Mouse (Mus musculus) kidney, adult 2 months (tissue): ENCODE results near the gene Jund.

Source experiments
- CTCF ChIP-seq: fragments of 200-500 bp; conservative IDR thresholded peaks from 2 replicates; pipeline ENCODE4 v1.5.1; 2011; ENCODE audit warnings: low read depth, mild to moderate bottlenecking, control low read depth, low read length, moderate library complexity, mixed read lengths; ENCODE audit not compliant: insufficient read depth, insufficient read length
- POLR2A ChIP-seq: fragments of 200-500 bp; IDR thresholded peaks from one replicate; pipeline ENCODE4 v1.6.1; 2011; ENCODE audit warnings: low read depth, low read length, control low read depth

DNA sequence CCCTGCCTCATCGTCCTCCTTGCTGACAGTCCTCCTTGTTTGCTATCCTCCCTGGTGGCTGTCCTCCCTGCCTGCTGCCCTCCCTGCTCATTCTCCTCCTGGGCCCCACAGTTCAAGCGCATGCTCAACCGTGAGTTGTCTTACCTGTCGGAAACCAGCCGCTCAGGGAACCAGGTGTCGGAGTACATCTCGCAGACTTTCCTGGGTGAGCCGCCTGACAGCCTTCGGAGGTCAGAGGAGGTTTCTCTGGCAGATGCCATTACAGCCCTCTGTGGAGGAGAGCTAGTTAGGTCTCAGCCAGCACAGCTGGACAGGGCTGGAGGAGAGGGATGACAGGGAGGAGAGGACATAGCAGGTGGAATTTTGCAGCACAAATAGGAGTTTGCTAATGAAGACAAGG is 47.9 kb downstream of the Jund start:
- TF ChIP-seq CTCF (no peak), POLR2A (no peak)
